Mouse (Mus musculus): Measurements from ENCODE around the gene Uty. TPM values are rescaled to one million over a fixed set of nuclear protein-coding genes. Genes with fewer than 3 reads are reported as not detected.

The Uty gene
- total RNA-seq (2023) = 45.9 TPM

GRCm38 (mm10) chrY:1245426-1245863, at the start of gene Uty:
Gene Uty, minus strand, starts transcription at chrY:1245759.

GRCm38 (mm10) chrY:1286171-1286795, 40.7 kb upstream of the Uty start, which contains the start of gene Ddx3y:
Gene Ddx3y, minus strand, starts transcription at chrY:1286629.

Other genes starting within 250 kb of the Uty start
- gene Eif2s3y, start 235.2 kb downstream of the Uty start, total RNA-seq (2023) = 124 TPM
- gene Ddx3y, start 40.9 kb upstream of the Uty start, total RNA-seq (2023) = 105 TPM
- gene Usp9y, start 214.0 kb upstream of the Uty start, total RNA-seq (2023) = not detected

Data from CD8-positive naive resting alpha-beta T cell, adult 57 days (primary cell).